In genomic region chr1:30950456-30950835, GRCm38 (mm10) we compare ENCODE assay signal across 7 mouse cellular contexts. TPM values are rescaled to one million over a fixed set of nuclear protein-coding genes. Genes with fewer than 3 reads are reported as not detected.
A peak's percentile ranks its signal among the peaks of the same experiment; 100 is the strongest.
DNase-seq lines count a peak whose midpoint lies in the region; ATAC-seq and TF ChIP-seq lines count a peak whose summit lies in the region.

No protein-coding gene starts in this region.

- no peaks in the 10 kb centered on the region for H3K9me3 ChIP-seq in lung, postnatal 0 days (ENCODE audit: low read length)
- H3K9me3 ChIP-seq in forebrain, embryonic 12.5 days, result no peaks in the 10 kb centered on the region
- no peaks in the 10 kb centered on the region for H3K9me3 ChIP-seq in liver, embryonic 12.5 days (replicated peaks)
- H3K9me3 ChIP-seq in stomach, postnatal 0 days (ENCODE audit: control insufficient read depth, low read length), result no peaks in the 10 kb centered on the region

- ATAC-seq in lung, postnatal 0 days, result no peak
- ATAC-seq in forebrain, embryonic 12.5 days (ENCODE audit: low FRiP score), result no peak
- ATAC-seq in liver, embryonic 12.5 days, result no peak
- ATAC-seq in stomach, postnatal 0 days (ENCODE audit: low FRiP score, low TSS enrichment), result no peak

- no peak for TF ChIP-seq EP300 in lung, postnatal 0 days (IDR thresholded peaks at IDR 0.05)
- no peak for TF ChIP-seq EP300 in stomach, postnatal 0 days (optimal IDR thresholded peaks at IDR 0.05)

- peaks cover 2% of the 10 kb centered on the region; the same call in 1 of the 2 replicates for H3K4me1 ChIP-seq in lung, postnatal 0 days (ENCODE audit: insufficient read depth, low read depth, low read length)
- peaks cover 16% of the 10 kb centered on the region for H3K4me1 ChIP-seq in forebrain, embryonic 12.5 days
- H3K4me1 ChIP-seq in liver, embryonic 12.5 days, result peaks cover 18% of the 10 kb centered on the region
- no peaks in the 10 kb centered on the region for H3K4me1 ChIP-seq in stomach, postnatal 0 days (replicated peaks; ENCODE audit: control insufficient read depth, insufficient read depth)

- H3K27ac ChIP-seq in lung, postnatal 0 days (ENCODE audit: low read length), result peak overlapping the region; percentile 100
- peak overlapping the region; percentile 99 for H3K27ac ChIP-seq in forebrain, embryonic 12.5 days
- H3K27ac ChIP-seq in liver, embryonic 12.5 days, result peak overlapping the region; percentile 99
- peak overlapping the region; percentile 99 for H3K27ac ChIP-seq in stomach, postnatal 0 days (replicated peaks)

- peak overlapping the region; percentile 44 for H3K4me2 ChIP-seq in lung, postnatal 0 days (replicated peaks; ENCODE audit: low read depth, low read length)
- H3K4me2 ChIP-seq in forebrain, embryonic 12.5 days, result peak overlapping the region; percentile 40
- peak overlapping the region; percentile 78 for H3K4me2 ChIP-seq in liver, embryonic 12.5 days
- H3K4me2 ChIP-seq in stomach, postnatal 0 days (replicated peaks; ENCODE audit: low read depth), result peak overlapping the region; percentile 52

- TF ChIP-seq CTCF in lung, postnatal 0 days (IDR thresholded peaks at IDR 0.05), result no peak
- no peak for TF ChIP-seq CTCF in stomach, postnatal 0 days (IDR thresholded peaks at IDR 0.05; ENCODE audit: low read depth)

- intact Hi-C loops in left cerebral cortex, postnatal 10 days (cut with DNase I), result no loop called here

- no peaks in the 10 kb centered on the region for H3K27me3 ChIP-seq in lung, postnatal 0 days (replicated peaks; ENCODE audit: insufficient read depth, low read length)
- no peaks in the 10 kb centered on the region for H3K27me3 ChIP-seq in forebrain, embryonic 12.5 days
- no peaks in the 10 kb centered on the region for H3K27me3 ChIP-seq in liver, embryonic 12.5 days (replicated peaks)
- H3K27me3 ChIP-seq in stomach, postnatal 0 days (ENCODE audit: control insufficient read depth, insufficient read depth, low read length), result no peaks in the 10 kb centered on the region

- H3K36me3 ChIP-seq in lung, postnatal 0 days (ENCODE audit: insufficient read depth, low read length), result no peaks in the 10 kb centered on the region
- no peaks in the 10 kb centered on the region for H3K36me3 ChIP-seq in forebrain, embryonic 12.5 days (replicated peaks)
- peaks cover 3% of the 10 kb centered on the region; the same call in 1 of the 2 replicates for H3K36me3 ChIP-seq in liver, embryonic 12.5 days
- no peaks in the 10 kb centered on the region; the same call in 1 of the 2 replicates for H3K36me3 ChIP-seq in stomach, postnatal 0 days (ENCODE audit: control insufficient read depth, insufficient read depth, low read length)

- WGBS in lung, postnatal 0 days, result 22% methylated on average over 5 of the region's 5 CpGs
- WGBS in forebrain, embryonic 12.5 days, result 39% methylated on average over 5 of the region's 5 CpGs
- WGBS in liver, embryonic 12.5 days (ENCODE audit: insufficient replicate concordance), result 53% methylated on average over 5 of the region's 5 CpGs
- 20% methylated on average over 5 of the region's 5 CpGs for WGBS in stomach, postnatal 0 days

- peak overlapping the region; percentile 81 for H3K4me3 ChIP-seq in lung, postnatal 0 days (ENCODE audit: low read depth, low read length)
- peak overlapping the region; percentile 93 for H3K4me3 ChIP-seq in forebrain, embryonic 12.5 days (replicated peaks)
- H3K4me3 ChIP-seq in liver, embryonic 12.5 days, result peak overlapping the region; percentile 91
- peak overlapping the region; percentile 96; the same call in 1 of the 2 replicates for H3K4me3 ChIP-seq in stomach, postnatal 0 days (ENCODE audit: low read depth, low read length)

- DNase-seq in lung, postnatal 0 days (ENCODE audit: low spot score), result no peak
- no peak for DNase-seq in lung, postnatal 4 days
- DNase-seq in stomach, postnatal 0 days (ENCODE audit: low spot score), result no peak
- no peak for DNase-seq in left cerebral cortex, postnatal 10 days (ENCODE audit: extremely low spot score in 1 of 2, low spot score in 2 of 2)
- no peak for DNase-seq in cerebellum, postnatal 10 days

- H3K9ac ChIP-seq in lung, postnatal 0 days (replicated peaks; ENCODE audit: low read depth), result peak overlapping the region; percentile 52; the same call in 1 of the 2 replicates
- peak overlapping the region; percentile 95 for H3K9ac ChIP-seq in forebrain, embryonic 12.5 days
- H3K9ac ChIP-seq in liver, embryonic 12.5 days, result peak overlapping the region; percentile 97
- H3K9ac ChIP-seq in stomach, postnatal 0 days (ENCODE audit: low read length), result peak overlapping the region; percentile 97

RNA-seq across cellular contexts. Expression of gene AC153137.1, which starts 27.3 kb away (rescaled TPM):
- polyA plus RNA-seq in lung, postnatal 0 days (2015; fragmentation: Nextera tagmentation; extraction: Ambion mirVana), result 0.20 and 0.57 TPM in 2 replicates
- polyA plus RNA-seq in forebrain, embryonic 12.5 days (2016; fragmentation: Nextera tagmentation; extraction: Ambion mirVana), result not detected in 2 replicates
- polyA plus RNA-seq in liver, embryonic 12.5 days (2016; fragmentation: Nextera tagmentation; extraction: Ambion mirVana), result not detected in 2 replicates
- not detected in 2 replicates for polyA plus RNA-seq in stomach, postnatal 0 days (2015; fragmentation: Nextera tagmentation; extraction: Ambion mirVana)
- not detected for total RNA-seq in left cerebral cortex, postnatal 10 days (2021)
